Mouse (Mus musculus): ENCODE measurements at regions not wholly inside any gene's neighbourhood (a gene's known extent, or its start where the extent isn't known, plus 50 kb on each side); places are given as distances from the start of the nearest gene placed in this dataset.

DNA sequence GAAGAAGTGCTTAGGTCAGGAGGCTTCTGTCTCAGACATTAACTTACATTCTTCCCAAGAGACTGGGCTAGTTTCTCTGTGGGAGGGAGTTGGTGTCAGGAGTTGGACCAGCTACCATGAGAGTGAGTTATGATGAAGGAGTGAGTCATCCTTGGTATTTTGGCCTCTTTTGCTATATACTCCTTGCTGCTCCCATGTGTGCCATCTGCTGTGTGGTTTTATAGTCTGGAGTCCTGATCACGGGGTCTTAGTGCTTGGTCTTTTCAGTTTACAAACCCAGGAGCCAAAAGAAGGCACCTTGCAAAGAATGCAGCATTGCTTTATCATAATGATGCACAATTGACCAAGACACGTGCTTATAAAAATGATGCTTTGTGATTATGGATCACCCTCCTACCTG is 56.6 kb downstream of the Zfp503 start:
- Histone ChIP-seq H3K4me1 (no peaks in the 10 kb centered on the region), H3K4me3 (no peak overlapping the region), H3K27me3 (ENCODE audit: low read depth, poor library complexity, severe bottlenecking) (no peaks in the 10 kb centered on the region), H3K9me3 (replicated peaks) (no peaks in the 10 kb centered on the region), H3K36me3 (no peaks in the 10 kb centered on the region), H3K27ac (replicated peaks) (no peak overlapping the region)
- WGBS: 80% methylated on average over 2 of the region's 2 CpGs
- no peak for DNase-seq (ENCODE audit: low spot score)

GRCm38 (mm10) chr14:21931944-21932343 is 57.5 kb downstream of the Zfp503 start:
- H3K4me3 ChIP-seq: no peak overlapping the region
- 76% methylated on average over 7 of the region's 7 CpGs for WGBS
- no peak for DNase-seq (ENCODE audit: low spot score)

GRCm38 (mm10) chr14:21929048-21929447 is 60.4 kb downstream of the Zfp503 start:
- 91% methylated on average over 5 of the region's 5 CpGs for WGBS
- no peak for DNase-seq (ENCODE audit: low spot score)
- no peaks in the 10 kb centered on the region for H3K4me1 ChIP-seq
- H3K36me3 ChIP-seq: no peaks in the 10 kb centered on the region
- no peaks in the 10 kb centered on the region for H3K27me3 ChIP-seq (ENCODE audit: low read depth, poor library complexity, severe bottlenecking)
- no peak overlapping the region for H3K27ac ChIP-seq (replicated peaks)
- H3K9me3 ChIP-seq (replicated peaks): no peaks in the 10 kb centered on the region
- no peak overlapping the region for H3K4me3 ChIP-seq

More at GRCm38 (mm10) chr14:21931944-21932343, 57.5 kb downstream of the Zfp503 start:
- Histone ChIP-seq H3K36me3 (no peaks in the 10 kb centered on the region), H3K27ac (replicated peaks) (no peak overlapping the region), H3K9me3 (replicated peaks) (no peaks in the 10 kb centered on the region), H3K4me1 (no peaks in the 10 kb centered on the region), H3K27me3 (ENCODE audit: low read depth, poor library complexity, severe bottlenecking) (no peaks in the 10 kb centered on the region)

- H3K27ac ChIP-seq (replicated peaks): no peak overlapping the region
- H3K27me3 ChIP-seq (ENCODE audit: low read depth, poor library complexity, severe bottlenecking): no peaks in the 10 kb centered on the region
- WGBS: 88% methylated on average over 3 of the region's 3 CpGs
- H3K4me3 ChIP-seq: no peak overlapping the region
- no peak for DNase-seq (ENCODE audit: low spot score)
- no peaks in the 10 kb centered on the region for H3K9me3 ChIP-seq (replicated peaks)
- no peaks in the 10 kb centered on the region for H3K36me3 ChIP-seq
- H3K4me1 ChIP-seq: no peaks in the 10 kb centered on the region
Observed at GRCm38 (mm10) chr14:21916671-21917070, 67.9 kb upstream of the Comtd1 start.

GRCm38 (mm10) chr14:21904498-21905395 is 56.0 kb upstream of the Comtd1 start:
- 84% methylated on average over 18 of the region's 18 CpGs for WGBS
- Histone ChIP-seq H3K9me3 (replicated peaks) (no peaks in the 10 kb centered on the region), H3K4me1 (peaks cover 17% of the 10 kb centered on the region), H3K36me3 (no peaks in the 10 kb centered on the region), H3K27me3 (ENCODE audit: low read depth, poor library complexity, severe bottlenecking) (no peaks in the 10 kb centered on the region), H3K4me3 (no peak overlapping the region), H3K27ac (replicated peaks) (no peak overlapping the region)
- no peak for DNase-seq (ENCODE audit: low spot score)

DNA sequence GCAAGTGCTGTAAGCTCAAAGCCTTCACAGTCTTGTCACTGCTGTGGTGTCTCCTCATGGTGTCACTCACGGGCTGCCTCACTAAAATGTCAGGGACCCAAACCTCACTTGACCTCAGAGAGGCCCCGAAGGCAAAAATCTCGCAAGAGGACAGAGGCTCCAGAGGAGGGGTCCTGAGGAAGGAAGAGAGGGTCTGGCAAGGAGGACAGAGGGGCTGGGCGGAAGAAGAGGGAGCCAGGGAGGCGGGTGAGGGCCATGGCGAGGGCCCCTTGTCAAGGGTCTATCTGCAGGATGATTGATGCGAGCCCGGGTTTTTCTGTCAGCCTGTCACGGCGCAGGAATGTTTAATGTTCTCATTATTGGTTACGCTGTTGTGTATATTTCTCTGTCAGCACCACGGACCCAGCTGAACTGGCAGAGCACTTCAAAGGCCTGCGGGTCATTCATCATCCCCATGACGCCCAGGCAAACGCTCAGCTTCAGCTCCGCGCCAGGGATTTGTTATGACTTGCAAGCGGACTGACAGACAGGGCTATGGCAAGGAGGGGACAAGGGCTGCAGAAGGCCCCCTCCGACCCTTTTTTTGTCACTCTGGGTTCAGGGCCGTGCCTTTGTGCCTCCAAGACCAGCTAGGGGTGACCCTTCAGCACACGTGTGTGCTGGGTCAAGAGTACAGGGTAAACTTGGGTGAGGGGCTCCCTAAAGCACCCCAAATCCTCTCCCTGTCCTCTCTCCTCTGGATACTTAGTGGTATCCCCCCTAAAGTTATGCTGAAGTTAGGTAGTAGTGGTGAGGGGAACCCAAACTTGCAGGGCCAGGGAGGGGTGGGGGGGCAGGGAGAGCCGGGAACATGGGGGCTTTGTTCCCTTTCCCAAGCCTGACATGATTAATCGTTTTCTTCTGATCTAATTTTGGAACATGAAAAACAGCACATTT is 55.1 kb upstream of the Comtd1 start:
- H3K36me3 ChIP-seq: no peaks in the 10 kb centered on the region
- 60% methylated on average over 23 of the region's 23 CpGs for WGBS
- H3K4me3 ChIP-seq: no peak overlapping the region
- peak overlapping the region; percentile 71 for H3K27ac ChIP-seq (replicated peaks)
- DNase-seq (ENCODE audit: low spot score): peak; percentile 49
- H3K9me3 ChIP-seq (replicated peaks): no peaks in the 10 kb centered on the region
- peaks cover 17% of the 10 kb centered on the region for H3K4me1 ChIP-seq
- no peaks in the 10 kb centered on the region for H3K27me3 ChIP-seq (ENCODE audit: low read depth, poor library complexity, severe bottlenecking)

- H3K36me3 ChIP-seq: no peaks in the 10 kb centered on the region
- H3K27me3 ChIP-seq (ENCODE audit: low read depth, poor library complexity, severe bottlenecking): no peaks in the 10 kb centered on the region
- WGBS: 83% methylated on average over 1 of the region's 1 CpGs
- no peak overlapping the region for H3K4me3 ChIP-seq
- H3K9me3 ChIP-seq (replicated peaks): no peaks in the 10 kb centered on the region
- H3K4me1 ChIP-seq: peaks cover 17% of the 10 kb centered on the region
- H3K27ac ChIP-seq (replicated peaks): peak overlapping the region; percentile 49
- no peak for DNase-seq (ENCODE audit: low spot score)
Observed at GRCm38 (mm10) chr14:21902856-21903255, 54.1 kb upstream of the Comtd1 start.

DNA sequence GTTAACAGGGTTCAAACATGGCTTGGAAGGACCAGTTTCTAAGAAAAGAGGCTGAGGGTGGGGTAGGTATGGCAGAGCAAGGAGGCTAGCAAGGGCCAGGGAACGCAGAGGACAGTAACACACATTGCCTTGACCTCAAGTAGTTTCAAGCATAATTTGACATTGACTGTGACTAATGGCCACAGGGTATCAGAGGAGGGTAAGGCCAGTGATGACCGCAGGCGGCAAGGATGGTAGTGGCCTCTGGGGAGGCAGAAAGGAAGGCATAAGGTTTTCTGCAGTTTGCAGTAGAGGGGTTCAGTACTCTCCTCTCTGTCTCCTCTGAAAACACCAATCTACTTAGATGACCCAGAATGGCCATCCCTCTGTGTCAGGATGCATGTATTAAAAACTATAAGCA is 53.7 kb upstream of the Comtd1 start:
- H3K4me3 ChIP-seq: no peak overlapping the region
- peaks cover 17% of the 10 kb centered on the region for H3K4me1 ChIP-seq
- no peaks in the 10 kb centered on the region for H3K9me3 ChIP-seq (replicated peaks)
- H3K36me3 ChIP-seq: no peaks in the 10 kb centered on the region
- WGBS: 94% methylated on average over 3 of the region's 3 CpGs
- H3K27me3 ChIP-seq (ENCODE audit: low read depth, poor library complexity, severe bottlenecking): no peaks in the 10 kb centered on the region
- H3K27ac ChIP-seq (replicated peaks): no peak overlapping the region
- DNase-seq (ENCODE audit: low spot score): no peak

GRCm38 (mm10) chr14:21900951-21901350 is 52.2 kb upstream of the Comtd1 start:
- Histone ChIP-seq H3K27me3 (ENCODE audit: low read depth, poor library complexity, severe bottlenecking) (no peaks in the 10 kb centered on the region), H3K9me3 (replicated peaks) (no peaks in the 10 kb centered on the region), H3K27ac (replicated peaks) (no peak overlapping the region), H3K4me1 (peaks cover 17% of the 10 kb centered on the region), H3K4me3 (no peak overlapping the region), H3K36me3 (no peaks in the 10 kb centered on the region)
- no peak for DNase-seq (ENCODE audit: low spot score)
- 73% methylated on average over 2 of the region's 2 CpGs for WGBS

- DNase-seq (ENCODE audit: low spot score): no peak
Observed at GRCm38 (mm10) chr14:21900516-21900915, 51.7 kb upstream of the Comtd1 start.

More at GRCm38 (mm10) chr14:21900516-21900915, 51.7 kb upstream of the Comtd1 start:
- no peaks in the 10 kb centered on the region for H3K27me3 ChIP-seq (ENCODE audit: low read depth, poor library complexity, severe bottlenecking)
- no peak overlapping the region for H3K4me3 ChIP-seq
- peaks cover 17% of the 10 kb centered on the region for H3K4me1 ChIP-seq
- no peak overlapping the region for H3K27ac ChIP-seq (replicated peaks)
- no peaks in the 10 kb centered on the region for H3K9me3 ChIP-seq (replicated peaks)
- H3K36me3 ChIP-seq: no peaks in the 10 kb centered on the region
- 59% methylated on average over 1 of the region's 1 CpGs for WGBS
